Mouse (Mus musculus) spleen, adult 2 months (tissue): ENCODE measurements around the gene Olfr1393. TPM values are rescaled to one million over a fixed set of nuclear protein-coding genes. Genes with fewer than 3 reads are reported as not detected.

ENCODE experiments used
- DNase-seq, 2 experiments: peaks; one replicate each; pipeline versions ENCODE4 v3.0.0 to v3.0.0-alpha.2; 2012 to 2021; ENCODE audit warnings: low spot score in 2 of 2, low read depth in 1 of 2
- H3K27ac ChIP-seq: fragments of 200-500 bp; 2 replicates; pipeline ENCODE4 v1.5.1; 2012; ENCODE audit warnings: low read length, inconsistent platforms; ENCODE audit not compliant: insufficient read depth
- H3K27me3 ChIP-seq: fragments of 200-500 bp; 2 replicates; pipeline ENCODE4 v1.6.1; 2012; ENCODE audit warnings: mild to moderate bottlenecking, moderate library complexity, low read length, inconsistent platforms; ENCODE audit not compliant: control insufficient read depth, insufficient read depth
- H3K36me3 ChIP-seq: fragments of 200-500 bp; 2 replicates; pipeline ENCODE4 v1.6.1; 2012; ENCODE audit warnings: mild to moderate bottlenecking, low read length, inconsistent platforms; ENCODE audit not compliant: control insufficient read depth, insufficient read depth
- H3K4me1 ChIP-seq: fragments of 200-500 bp; 2 replicates; pipeline ENCODE4 v1.6.1; 2011; ENCODE audit warnings: inconsistent platforms; ENCODE audit not compliant: control insufficient read depth, insufficient read depth, insufficient read length
- H3K4me3 ChIP-seq: fragments of 200-500 bp; 2 replicates; pipeline ENCODE4 v1.5.1; 2011; ENCODE audit warnings: mild to moderate bottlenecking, inconsistent platforms; ENCODE audit not compliant: insufficient read depth, insufficient read length; ENCODE audit errors: extremely low read depth
- CTCF ChIP-seq: fragments of 200-500 bp; IDR thresholded peaks from 2 replicates; pipeline ENCODE4 v1.5.1; 2011; ENCODE audit warnings: mild to moderate bottlenecking, inconsistent platforms; ENCODE audit not compliant: insufficient read depth, insufficient read length, insufficient replicate concordance; ENCODE audit errors: extremely low read depth
- POLR2A ChIP-seq: fragments of 200-500 bp; IDR thresholded peaks from 2 replicates; pipeline ENCODE4 v1.6.1; 2011; ENCODE audit warnings: low read depth, low read length, inconsistent platforms
- WGBS: fragments of 180-500 bp; shearing (Covaris S2); methylation state at CpG from one replicate; pipeline ENCODE4 v1.1.7; 2018; 5-methylcytosine and 5-hydroxymethylcytosine counted together
- polyA plus RNA-seq: library from polyadenylated mRNA; depleted of rRNA; stranded (reverse); fragments of >200 nt; gene quantifications from 2 replicates; pipeline ENCODE4 v1.2.3, GENCODE M21; 2012

Gene Olfr1393
- polyA plus RNA-seq, 1 experiment, result 0.06 TPM

DNA sequence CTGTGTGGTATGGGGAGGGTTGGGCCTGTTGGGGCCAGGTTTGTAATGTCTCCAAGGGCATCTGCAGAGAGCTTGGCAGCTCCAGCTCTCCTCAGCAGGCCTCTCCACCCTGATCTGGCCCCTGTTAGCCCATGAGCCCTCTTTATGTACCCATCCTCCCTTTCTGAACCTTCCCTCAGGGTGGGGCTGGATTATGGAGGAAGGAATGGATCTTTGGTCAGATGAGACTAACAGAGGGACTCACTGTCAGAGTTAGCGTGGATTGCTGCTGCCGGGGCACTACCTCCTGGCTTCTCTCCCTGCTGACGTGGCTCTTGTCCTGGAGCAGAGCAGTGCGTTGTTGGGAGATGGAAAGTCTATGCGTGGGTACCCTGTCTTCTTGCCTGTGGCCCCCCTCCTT is 15.8 kb upstream of the Olfr1393 start:
- peaks cover 36% of the 10 kb centered on the region for H3K36me3 ChIP-seq
- DNase-seq, result no peak
- WGBS, result 91% methylated on average over 5 of the region's 5 CpGs

DNA sequence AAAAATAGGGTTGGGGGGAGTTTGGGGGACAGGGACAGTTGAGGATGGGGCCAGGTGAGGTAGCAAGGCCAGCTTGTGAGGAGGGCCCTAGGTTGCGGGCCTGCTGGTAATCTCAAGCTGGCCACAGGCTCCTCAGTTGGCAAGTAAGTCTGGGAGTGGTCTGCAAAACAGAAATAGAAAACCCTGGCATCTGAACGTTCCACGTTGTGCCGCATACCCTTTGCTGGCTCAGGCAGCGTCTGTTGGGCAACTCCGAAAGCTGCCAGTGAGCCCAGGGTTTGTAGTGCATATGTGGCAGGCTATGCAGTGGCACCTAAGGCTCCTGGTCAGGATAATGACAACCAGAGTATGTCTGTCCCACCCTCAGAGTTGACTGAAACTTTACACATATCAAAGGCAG is 15.0 kb upstream of the Olfr1393 start:
- WGBS, result 89% methylated on average over 6 of the region's 6 CpGs
- H3K4me3 ChIP-seq, result no peak overlapping the region
- no peaks in the 10 kb centered on the region for H3K27me3 ChIP-seq
- no peak for DNase-seq
- H3K27ac ChIP-seq, result no peak overlapping the region
- H3K4me1 ChIP-seq, result no peaks in the 10 kb centered on the region
- no peak for TF ChIP-seq POLR2A
- no peak for TF ChIP-seq CTCF
- H3K36me3 ChIP-seq, result peaks cover 35% of the 10 kb centered on the region

More for the DNA sequence above, 15.8 kb upstream of the Olfr1393 start:
- no peak overlapping the region for H3K27ac ChIP-seq
- TF ChIP-seq POLR2A, result no peak
- no peak for TF ChIP-seq CTCF
- H3K4me1 ChIP-seq, result no peaks in the 10 kb centered on the region
- no peak overlapping the region for H3K4me3 ChIP-seq
- no peaks in the 10 kb centered on the region for H3K27me3 ChIP-seq

DNA sequence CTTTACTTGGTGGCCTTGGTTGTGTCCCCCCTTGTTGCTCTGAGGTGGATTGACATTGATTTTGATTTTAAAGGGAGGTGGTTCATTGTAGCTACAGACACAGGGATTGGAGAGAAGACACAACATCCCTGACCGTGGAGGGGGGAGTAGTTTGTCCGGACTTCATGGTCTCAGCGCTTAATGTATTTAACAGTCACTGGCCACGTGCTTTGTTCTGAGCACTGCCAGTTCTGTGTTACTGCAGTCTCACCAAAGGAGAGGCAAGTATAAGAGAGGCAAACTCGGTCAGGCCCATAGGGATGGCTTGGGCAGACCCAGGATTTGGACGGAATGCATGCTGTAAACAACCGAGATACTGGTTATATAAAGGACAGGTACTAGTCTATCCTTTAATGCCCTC is 14.0 kb upstream of the Olfr1393 start:
- H3K4me3 ChIP-seq, result no peak overlapping the region
- H3K27me3 ChIP-seq, result no peaks in the 10 kb centered on the region
- TF ChIP-seq POLR2A, result no peak
- no peak for TF ChIP-seq CTCF
- H3K4me1 ChIP-seq, result no peaks in the 10 kb centered on the region
- no peak for DNase-seq
- WGBS, result 92% methylated on average over 7 of the region's 7 CpGs
- no peak overlapping the region for H3K27ac ChIP-seq
- peaks cover 35% of the 10 kb centered on the region for H3K36me3 ChIP-seq

DNA sequence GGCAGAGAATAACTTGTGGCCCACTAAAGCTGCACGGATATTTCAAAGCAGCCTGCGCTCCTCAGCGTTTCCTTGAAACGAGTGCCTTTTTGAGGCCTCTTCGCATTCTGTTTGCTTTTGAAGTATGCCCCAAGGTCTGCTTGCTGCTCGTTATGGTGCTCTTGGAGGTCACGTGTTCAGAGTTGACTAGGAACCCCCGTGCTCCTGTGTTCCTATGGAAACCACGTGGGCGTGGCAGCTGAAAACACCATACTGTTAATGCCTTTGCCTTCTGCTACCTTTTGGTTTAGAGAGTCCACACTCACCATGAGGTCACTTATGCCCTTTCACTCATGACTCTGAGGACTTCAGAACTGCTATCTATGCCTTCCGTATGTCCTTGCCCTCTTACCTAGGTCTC is 13.5 kb upstream of the Olfr1393 start:
- Histone ChIP-seq H3K36me3 (peaks cover 33% of the 10 kb centered on the region), H3K4me1 (no peaks in the 10 kb centered on the region), H3K27me3 (no peaks in the 10 kb centered on the region), H3K27ac (no peak overlapping the region), H3K4me3 (no peak overlapping the region)
- DNase-seq, result no peak
- WGBS, result 66% methylated on average over 11 of the region's 11 CpGs
- TF ChIP-seq CTCF (no peak), POLR2A (no peak)

DNA sequence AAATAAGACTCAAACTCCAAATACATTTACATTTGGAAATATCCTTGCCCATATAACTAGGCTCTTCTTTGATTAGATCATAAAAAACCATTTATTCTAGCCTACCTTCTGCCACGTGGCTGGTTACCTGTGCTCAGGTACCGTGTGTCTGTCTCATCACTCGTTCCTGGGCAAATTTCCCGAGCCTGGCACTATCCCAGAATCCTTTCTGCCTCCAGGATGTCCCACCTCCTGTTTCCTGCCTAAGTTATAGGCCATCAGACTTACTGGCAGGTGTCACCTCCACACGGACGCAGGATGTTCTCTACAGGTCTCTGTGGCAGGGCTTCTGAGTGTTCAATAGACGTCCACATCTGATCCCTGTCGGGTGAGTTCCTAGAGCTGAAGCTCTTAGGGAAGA is 13.0 kb upstream of the Olfr1393 start:
- Histone ChIP-seq H3K4me3 (no peak overlapping the region), H3K36me3 (peaks cover 31% of the 10 kb centered on the region), H3K27me3 (no peaks in the 10 kb centered on the region), H3K4me1 (no peaks in the 10 kb centered on the region), H3K27ac (no peak overlapping the region)
- 89% methylated on average over 8 of the region's 8 CpGs for WGBS
- TF ChIP-seq CTCF (no peak), POLR2A (no peak)
- DNase-seq, result no peak

DNA sequence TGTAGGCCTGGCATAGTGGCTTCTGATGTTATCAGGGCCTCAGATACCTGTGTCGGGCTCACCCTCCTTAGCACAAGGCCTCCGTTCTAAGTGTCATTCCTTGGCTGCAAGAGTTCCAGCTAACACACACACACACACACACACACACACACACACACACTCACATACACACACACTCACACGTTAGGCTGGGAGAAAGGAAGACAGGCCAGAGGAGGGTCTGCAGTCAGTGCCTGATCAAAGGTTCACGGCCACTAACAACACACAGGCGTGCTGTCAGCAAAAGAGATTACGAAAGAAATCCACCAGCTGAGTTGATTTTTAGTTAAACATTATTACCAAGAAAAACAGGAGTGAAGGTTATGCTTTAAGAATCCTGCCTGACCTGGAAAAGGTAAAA is 11.4 kb upstream of the Olfr1393 start:
- no peak for TF ChIP-seq CTCF
- TF ChIP-seq POLR2A, result no peak
- H3K4me1 ChIP-seq, result no peaks in the 10 kb centered on the region
- DNase-seq, result no peak
- H3K36me3 ChIP-seq, result peaks cover 19% of the 10 kb centered on the region
- no peak overlapping the region for H3K27ac ChIP-seq
- no peak overlapping the region for H3K4me3 ChIP-seq
- no peaks in the 10 kb centered on the region for H3K27me3 ChIP-seq
- WGBS, result 86% methylated on average over 6 of the region's 6 CpGs

DNA sequence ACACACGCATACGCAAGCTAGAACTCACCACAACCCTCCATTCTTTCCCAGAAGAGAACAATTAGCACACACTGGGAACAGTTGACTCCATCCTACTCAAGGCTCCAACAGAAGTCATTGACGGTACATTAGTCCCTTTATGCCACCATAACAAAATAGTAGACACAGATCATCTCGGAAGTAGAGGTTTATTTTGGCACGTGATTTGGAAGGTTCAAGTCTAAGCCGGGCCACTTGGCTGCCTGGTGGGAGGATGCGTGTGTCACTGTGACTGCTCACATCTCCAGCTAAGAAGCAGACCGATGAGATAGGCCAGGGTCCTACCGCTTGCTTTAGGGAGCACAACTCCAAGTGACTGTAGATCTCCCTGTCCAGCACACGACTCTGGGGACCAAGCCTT is 10.8 kb upstream of the Olfr1393 start:
- Histone ChIP-seq H3K4me3 (no peak overlapping the region), H3K27me3 (no peaks in the 10 kb centered on the region), H3K27ac (no peak overlapping the region), H3K4me1 (no peaks in the 10 kb centered on the region), H3K36me3 (peaks cover 12% of the 10 kb centered on the region)
- DNase-seq, result no peak
- 94% methylated on average over 10 of the region's 10 CpGs for WGBS
- TF ChIP-seq CTCF (no peak), POLR2A (no peak)
